Mouse (Mus musculus) cerebellum, adult 2 months (tissue): ENCODE measurements around the gene Acot11. TPM values are rescaled to one million over a fixed set of nuclear protein-coding genes. Genes with fewer than 3 reads are reported as not detected.

Experiments used
- DNase-seq, 2 experiments: peaks; one replicate each; pipeline ENCODE4 v3.0.0; 2021
- H3K27ac ChIP-seq: fragments of 200-500 bp; 2 replicates; pipeline ENCODE4 v1.5.1; 2012; ENCODE audit warnings: low read length, control low read depth, inconsistent platforms; ENCODE audit not compliant: insufficient read depth
- H3K27me3 ChIP-seq: fragments of 200-500 bp; 2 replicates; pipeline ENCODE4 v1.6.1; 2012; ENCODE audit warnings: inconsistent platforms, mild to moderate bottlenecking, low read length, moderate library complexity; ENCODE audit not compliant: control insufficient read depth, insufficient read depth
- H3K4me1 ChIP-seq: fragments of 200-500 bp; 2 replicates; pipeline ENCODE4 v1.6.1; 2011; ENCODE audit warnings: low read length; ENCODE audit not compliant: control insufficient read depth, insufficient read depth
- H3K4me3 ChIP-seq: fragments of 200-500 bp; replicated peaks from 2 replicates; pipeline ENCODE3; 2011; ENCODE audit warnings: mild to moderate bottlenecking, low read depth, low read length, control low read depth; ENCODE audit not compliant: insufficient read depth
- CTCF ChIP-seq: fragments of 200-500 bp; IDR thresholded peaks from 2 replicates; pipeline ENCODE4 v1.5.1; 2011; ENCODE audit warnings: low read depth, mild to moderate bottlenecking, control low read depth, low read length, moderate library complexity, borderline replicate concordance; ENCODE audit not compliant: insufficient read depth
- POLR2A ChIP-seq: fragments of 200-500 bp; IDR thresholded peaks from 2 replicates; pipeline ENCODE4 v1.6.1; 2011; ENCODE audit warnings: low read length, control low read depth, borderline replicate concordance; ENCODE audit not compliant: insufficient read depth
- WGBS: fragments of 180-500 bp; shearing (Covaris S2); methylation state at CpG from one replicate; pipeline ENCODE4 v1.1.7; 2018; 5-methylcytosine and 5-hydroxymethylcytosine counted together
- polyA plus RNA-seq: library from polyadenylated mRNA; depleted of rRNA; stranded (reverse); fragments of >200 nt; gene quantifications from 2 replicates; pipeline ENCODE4 v1.2.3, GENCODE M21; 2012

Gene Acot11
- polyA plus RNA-seq, 1 experiment, result 32.7 TPM

DNA sequence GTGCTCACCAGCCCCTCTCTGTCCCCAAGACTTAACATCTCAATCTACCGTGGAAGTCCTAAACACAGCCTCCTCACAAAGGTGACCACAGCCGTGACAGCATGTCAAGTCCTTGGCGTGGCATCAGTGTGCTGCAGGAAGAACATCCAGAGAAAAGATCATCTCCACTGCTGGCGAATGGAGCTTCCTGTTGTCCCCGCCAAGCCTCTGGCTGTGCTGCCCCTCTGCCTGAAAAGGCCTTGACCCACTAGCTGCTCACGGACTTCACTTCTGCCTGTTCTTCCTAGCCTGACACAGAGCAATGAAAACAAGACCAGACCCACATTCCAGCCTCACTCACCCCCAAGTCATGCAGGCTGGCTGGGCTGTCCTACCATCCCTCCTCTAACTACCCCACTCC is 13.5 kb upstream of the Acot11 start:
- H3K4me1 ChIP-seq, result no peaks in the 10 kb centered on the region
- 42% methylated on average over 6 of the region's 6 CpGs for WGBS
- no peak overlapping the region for H3K27ac ChIP-seq
- no peak overlapping the region for H3K4me3 ChIP-seq
- TF ChIP-seq POLR2A (no peak), CTCF (no peak)
- H3K27me3 ChIP-seq, result no peaks in the 10 kb centered on the region
- no peak for DNase-seq

DNA sequence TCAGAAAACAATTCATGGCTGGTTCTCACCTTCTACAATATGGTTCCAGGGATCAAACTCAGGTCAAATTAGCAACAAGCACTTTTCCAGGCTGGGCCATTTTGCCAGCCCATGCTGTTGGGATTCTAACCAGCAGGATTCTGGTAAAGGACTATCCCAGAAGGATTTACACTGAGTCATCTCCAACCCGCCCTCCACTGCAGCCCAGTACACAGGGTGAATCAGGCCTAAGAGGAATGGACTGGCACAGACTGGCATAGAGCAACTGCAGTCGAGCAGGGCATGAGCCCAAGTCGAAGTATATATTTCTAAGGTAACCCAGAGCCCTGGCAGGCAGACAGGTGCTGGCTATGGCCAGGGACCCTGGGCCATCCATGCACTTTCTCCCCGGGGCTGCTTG is 12.2 kb upstream of the Acot11 start:
- no peak overlapping the region for H3K4me3 ChIP-seq

DNA sequence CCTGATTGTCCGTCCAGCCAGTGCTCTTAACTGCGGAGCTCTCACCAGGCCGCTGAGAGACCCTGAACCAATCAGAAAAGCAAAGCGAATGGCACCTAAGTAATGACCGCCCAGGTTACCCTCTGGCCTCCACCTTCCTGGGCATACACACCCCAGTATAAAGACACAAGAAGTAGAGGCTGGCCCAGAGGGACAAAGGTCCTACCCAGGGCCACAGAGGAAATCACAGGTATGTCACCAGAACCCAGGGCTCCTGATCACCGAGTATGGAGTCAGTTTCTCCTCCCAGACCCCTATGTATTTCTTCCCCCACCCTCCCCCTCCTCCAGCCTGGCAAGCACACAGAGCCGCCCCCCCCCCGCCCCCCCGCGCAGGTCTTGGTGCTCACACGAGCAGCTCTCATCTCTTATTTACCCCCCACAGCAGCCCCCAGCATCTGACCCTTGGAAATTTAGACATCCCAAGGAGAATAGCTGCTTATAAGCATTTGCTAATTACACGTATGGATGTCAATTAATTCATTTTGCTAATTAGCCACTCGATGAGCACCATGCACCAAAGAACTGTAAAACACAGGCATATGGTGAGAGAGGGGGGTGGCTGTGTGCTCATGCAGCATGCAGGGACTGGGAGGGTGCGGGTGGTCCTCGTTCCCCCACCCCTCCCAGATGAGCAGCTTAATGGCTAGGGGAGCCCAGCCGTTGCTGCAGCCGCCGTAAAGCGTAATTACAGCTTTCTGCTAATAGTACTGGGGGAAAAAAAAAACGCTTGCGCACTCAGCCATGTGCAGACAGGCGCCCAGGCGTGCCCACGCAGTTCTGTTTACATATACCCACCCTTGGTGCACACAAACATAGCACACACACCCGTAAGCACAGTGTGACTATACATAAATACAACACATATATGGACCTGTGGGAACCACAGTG is 10.9 kb upstream of the Acot11 start:
- no peak overlapping the region for H3K27ac ChIP-seq
- TF ChIP-seq CTCF (no peak), POLR2A (no peak)
- no peaks in the 10 kb centered on the region for H3K27me3 ChIP-seq
- DNase-seq, result no peak
- WGBS, result 48% methylated on average over 25 of the region's 25 CpGs
- H3K4me1 ChIP-seq, result no peaks in the 10 kb centered on the region
- H3K4me3 ChIP-seq, result no peak overlapping the region

More for the DNA sequence above, 12.2 kb upstream of the Acot11 start:
- H3K4me1 ChIP-seq, result no peaks in the 10 kb centered on the region
- DNase-seq, result no peak
- H3K27ac ChIP-seq, result no peak overlapping the region
- H3K27me3 ChIP-seq, result no peaks in the 10 kb centered on the region
- WGBS, result 88% methylated on average over 4 of the region's 4 CpGs
- TF ChIP-seq POLR2A (no peak), CTCF (no peak)

DNA sequence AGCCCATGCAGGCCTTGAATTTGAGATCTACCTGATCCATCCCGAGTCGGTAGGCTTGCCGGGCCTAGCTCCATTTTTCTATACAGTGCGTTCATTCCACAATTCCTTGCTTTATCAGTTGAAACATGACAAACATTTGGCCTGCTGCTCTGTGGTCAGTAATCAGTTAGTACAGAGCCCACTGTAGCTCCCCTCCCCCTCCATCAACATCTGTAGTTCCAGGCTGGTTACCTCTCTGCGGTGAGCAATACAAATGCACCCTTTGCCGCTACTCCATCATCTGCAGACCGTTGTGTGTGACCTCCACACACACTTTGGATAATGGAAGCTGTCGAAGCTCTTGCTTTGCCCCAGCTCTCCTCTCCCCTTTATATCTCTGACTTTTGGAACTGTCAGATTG is 6.4 kb upstream of the Acot11 start:
- Histone ChIP-seq H3K4me3 (no peak overlapping the region), H3K27me3 (no peaks in the 10 kb centered on the region), H3K4me1 (no peaks in the 10 kb centered on the region), H3K27ac (no peak overlapping the region)
- WGBS, result 96% methylated on average over 8 of the region's 8 CpGs
- no peak for DNase-seq
- no peak for TF ChIP-seq CTCF
- no peak for TF ChIP-seq POLR2A

DNA sequence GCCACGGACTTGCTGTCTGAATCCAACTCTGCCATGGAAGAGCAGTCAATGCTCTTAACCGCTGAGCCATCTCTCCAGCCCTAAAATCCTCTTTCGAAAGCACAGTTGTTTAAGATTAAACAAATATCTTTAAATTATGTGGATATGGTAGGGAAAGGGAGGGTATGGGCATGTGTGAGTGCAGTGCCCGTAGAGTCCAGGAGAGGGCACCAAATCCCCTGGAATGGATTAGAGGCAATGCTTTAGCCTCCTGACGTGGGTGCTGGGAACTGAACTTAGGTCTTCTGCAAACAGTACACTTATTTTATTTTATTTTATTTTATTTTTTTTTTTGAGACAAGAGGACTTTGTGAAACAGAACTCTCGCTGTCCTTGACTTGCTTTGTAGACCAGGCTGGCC is 5.2 kb upstream of the Acot11 start:
- Histone ChIP-seq H3K27ac (no peak overlapping the region), H3K4me3 (no peak overlapping the region), H3K27me3 (no peaks in the 10 kb centered on the region), H3K4me1 (no peaks in the 10 kb centered on the region)
- TF ChIP-seq CTCF (peak; percentile 44; the same call in 1 of the 2 replicates), POLR2A (no peak)
- WGBS, result 89% methylated on average over 6 of the region's 6 CpGs
- no peak for DNase-seq

DNA sequence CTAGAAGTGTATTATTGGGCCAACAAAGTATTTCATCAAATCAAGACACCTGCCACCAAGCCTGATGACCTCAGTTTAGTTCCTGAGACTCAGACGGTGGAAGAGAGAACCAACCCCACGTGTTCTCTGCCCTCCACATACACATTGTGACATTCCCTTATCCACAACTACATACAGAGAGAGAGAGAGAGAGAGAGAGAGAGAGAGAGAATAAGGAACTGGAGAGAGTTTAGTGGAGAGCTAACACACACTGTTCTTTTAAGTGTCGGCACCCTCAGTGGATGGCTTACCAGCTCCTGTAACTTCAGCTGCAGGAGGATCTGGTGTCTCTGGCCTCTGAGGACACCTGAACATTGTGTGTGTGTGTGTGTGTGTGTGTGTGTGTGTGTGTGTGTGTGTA is 2.5 kb upstream of the Acot11 start:
- WGBS, result 85% methylated on average over 3 of the region's 3 CpGs

DNA sequence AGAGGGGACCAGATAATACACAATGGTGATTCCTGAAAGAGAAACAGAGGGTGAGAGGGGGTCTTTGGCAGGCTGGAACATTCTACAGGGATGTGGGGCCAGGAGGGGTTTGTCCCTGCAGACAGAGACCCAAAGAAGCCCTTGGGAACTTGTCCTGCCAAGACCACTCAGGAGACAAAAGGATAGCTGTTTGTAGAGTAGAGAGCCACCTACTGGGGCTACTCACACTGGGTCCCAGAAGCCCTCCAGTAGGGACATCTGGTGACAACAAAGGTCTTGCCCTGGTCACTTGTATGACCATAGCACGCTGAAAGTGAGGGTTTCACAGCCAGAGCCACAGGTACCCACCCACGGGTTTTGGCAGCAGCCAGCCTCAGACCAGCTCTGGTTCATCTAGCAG is 1.1 kb upstream of the Acot11 start:
- 43% methylated on average over 2 of the region's 2 CpGs for WGBS
- no peak for DNase-seq
- no peaks in the 10 kb centered on the region for H3K27me3 ChIP-seq
- TF ChIP-seq POLR2A (no peak), CTCF (no peak)
- H3K27ac ChIP-seq, result no peak overlapping the region
- H3K4me1 ChIP-seq, result no peaks in the 10 kb centered on the region
- H3K4me3 ChIP-seq, result no peak overlapping the region

More for the DNA sequence above, 2.5 kb upstream of the Acot11 start:
- DNase-seq, result no peak
- TF ChIP-seq CTCF (no peak), POLR2A (no peak)
- Histone ChIP-seq H3K4me1 (no peaks in the 10 kb centered on the region), H3K27ac (no peak overlapping the region), H3K27me3 (no peaks in the 10 kb centered on the region), H3K4me3 (no peak overlapping the region)

DNA sequence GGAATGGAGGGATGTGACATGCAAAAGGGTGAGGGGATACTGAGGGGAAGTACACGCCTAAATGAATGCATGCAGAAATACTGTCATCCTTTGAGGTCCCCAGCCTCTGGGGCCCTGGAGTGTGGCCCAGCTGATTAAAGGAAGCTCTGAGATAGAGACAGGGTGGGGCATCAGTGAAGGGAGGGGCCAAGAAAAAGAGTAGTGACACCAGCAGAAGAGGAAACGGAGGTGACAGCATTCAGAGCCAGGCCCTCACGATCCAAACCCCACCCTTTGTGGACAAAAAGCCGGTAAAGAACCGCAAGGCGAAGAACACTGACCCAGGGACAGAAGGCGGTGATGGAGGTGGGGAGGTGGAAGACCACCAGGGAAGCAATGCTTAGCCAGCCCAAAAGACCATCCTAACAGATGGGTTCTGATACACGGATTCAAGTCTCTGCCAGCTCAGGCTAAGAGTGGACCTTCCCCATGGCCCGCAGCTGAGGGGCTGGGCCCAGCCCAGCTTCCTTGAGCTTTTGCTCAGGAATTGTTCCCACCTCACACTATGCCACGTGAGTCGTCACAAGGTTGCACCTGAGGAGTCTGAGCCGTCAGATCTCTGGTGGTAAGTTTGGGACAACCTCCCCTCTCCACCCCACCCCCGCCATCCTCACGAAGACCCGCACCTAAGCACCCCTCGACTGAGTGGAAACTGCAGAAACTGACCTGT is 443 bp downstream of the Acot11 start:
- TF ChIP-seq CTCF (no peak), POLR2A (no peak)
- no peaks in the 10 kb centered on the region for H3K27me3 ChIP-seq
- no peak overlapping the region for H3K27ac ChIP-seq
- 32% methylated on average over 16 of the region's 16 CpGs for WGBS
- no peak overlapping the region for H3K4me3 ChIP-seq
- DNase-seq, result no peak
- no peaks in the 10 kb centered on the region; the same call in 1 of the 2 replicates for H3K4me1 ChIP-seq
